In genomic region chr14:34502475-34503324, GRCm38 (mm10) we compare ENCODE assay signal across 9 mouse cellular contexts. TPM values are rescaled to one million over a fixed set of nuclear protein-coding genes. Genes with fewer than 3 reads are reported as not detected.
DNase-seq lines count a peak whose midpoint lies in the region; ATAC-seq and TF ChIP-seq lines count a peak whose summit lies in the region.
"Had no signal": no experiment of that assay in that cellular context is flagged by ENCODE, and none has a peak within 500 bp of the region (broad histone marks: within the 10 kb centered on the region; RNA-seq: fewer than 3 reads in every experiment).

No protein-coding gene starts in this region.

- peak; percentile 91 for ATAC-seq in embryonic facial prominence, embryonic 14.5 days (ENCODE audit: low read depth)
- ATAC-seq in heart, embryonic 11.5 days (replicated peaks; ENCODE audit: insufficient number of reproducible peaks, low FRiP score, low TSS enrichment), result peak; percentile 87
- ATAC-seq in kidney, embryonic 15.5 days (replicated peaks; ENCODE audit: low FRiP score), result peak; percentile 93
- ATAC-seq in limb, embryonic 15.5 days (ENCODE audit: insufficient number of reproducible peaks, low FRiP score, low TSS enrichment, low read depth), result peak; percentile 87
- ATAC-seq in midbrain, postnatal 0 days (ENCODE audit: low FRiP score), result peak; percentile 93

- no peak for TF ChIP-seq CTCF in midbrain, postnatal 0 days (IDR thresholded peaks at IDR 0.05)

- peak overlapping the region; percentile 100 for H3K9ac ChIP-seq in embryonic facial prominence, embryonic 14.5 days (ENCODE audit: low read depth, low read length)
- peak overlapping the region; percentile 100 for H3K9ac ChIP-seq in heart, embryonic 11.5 days (ENCODE audit: low read depth, low read length)
- H3K9ac ChIP-seq in kidney, embryonic 15.5 days, result peak overlapping the region; percentile 93
- H3K9ac ChIP-seq in limb, embryonic 15.5 days, result peak overlapping the region; percentile 97
- peak overlapping the region; percentile 91 for H3K9ac ChIP-seq in midbrain, postnatal 0 days (replicated peaks; ENCODE audit: low read length, poor library complexity, severe bottlenecking)

- no peaks in the 10 kb centered on the region for H3K9me3 ChIP-seq in embryonic facial prominence, embryonic 14.5 days (ENCODE audit: control insufficient read depth, low read length)
- no peaks in the 10 kb centered on the region for H3K9me3 ChIP-seq in heart, embryonic 11.5 days (replicated peaks; ENCODE audit: control insufficient read depth, low read length)
- H3K9me3 ChIP-seq in kidney, embryonic 15.5 days (replicated peaks), result no peaks in the 10 kb centered on the region
- no peaks in the 10 kb centered on the region for H3K9me3 ChIP-seq in limb, embryonic 15.5 days
- H3K9me3 ChIP-seq in midbrain, postnatal 0 days (ENCODE audit: low read length), result no peaks in the 10 kb centered on the region

- peak overlapping the region; percentile 98 for H3K4me3 ChIP-seq in embryonic facial prominence, embryonic 14.5 days (ENCODE audit: low read depth, low read length)
- peak overlapping the region; percentile 95 for H3K4me3 ChIP-seq in heart, embryonic 11.5 days (ENCODE audit: low read depth, low read length)
- H3K4me3 ChIP-seq in kidney, embryonic 15.5 days (replicated peaks), result peak overlapping the region; percentile 93
- peak overlapping the region; percentile 87 for H3K4me3 ChIP-seq in limb, embryonic 15.5 days
- H3K4me3 ChIP-seq in midbrain, postnatal 0 days (ENCODE audit: low read depth, low read length), result peak overlapping the region; percentile 93

- H3K4me1 ChIP-seq in embryonic facial prominence, embryonic 14.5 days (ENCODE audit: control insufficient read depth, insufficient read depth, low read length), result peaks cover 28% of the 10 kb centered on the region
- H3K4me1 ChIP-seq in heart, embryonic 11.5 days (ENCODE audit: control insufficient read depth, insufficient read depth, low read length), result peaks cover 44% of the 10 kb centered on the region
- H3K4me1 ChIP-seq in kidney, embryonic 15.5 days, result peaks cover 28% of the 10 kb centered on the region
- peaks cover 27% of the 10 kb centered on the region for H3K4me1 ChIP-seq in limb, embryonic 15.5 days
- peaks cover 8% of the 10 kb centered on the region; the same call in 1 of the 2 replicates for H3K4me1 ChIP-seq in midbrain, postnatal 0 days (ENCODE audit: insufficient read depth, low read length)

- peak overlapping the region; percentile 65 for H3K4me2 ChIP-seq in embryonic facial prominence, embryonic 14.5 days (ENCODE audit: low read depth, low read length)
- peak overlapping the region; percentile 72 for H3K4me2 ChIP-seq in heart, embryonic 11.5 days
- H3K4me2 ChIP-seq in kidney, embryonic 15.5 days, result peak overlapping the region; percentile 68
- peak overlapping the region; percentile 59 for H3K4me2 ChIP-seq in limb, embryonic 15.5 days
- H3K4me2 ChIP-seq in midbrain, postnatal 0 days (ENCODE audit: low read depth, low read length, poor library complexity, severe bottlenecking), result peak overlapping the region; percentile 72

- WGBS in embryonic facial prominence, embryonic 14.5 days, result 0% methylated on average over 40 of the region's 115 CpGs
- under 1% methylated on average over 86 of the region's 115 CpGs for WGBS in heart, embryonic 11.5 days (ENCODE audit: insufficient replicate concordance)
- under 1% methylated on average over 93 of the region's 115 CpGs for WGBS in kidney, embryonic 15.5 days
- WGBS in limb, embryonic 15.5 days, result under 1% methylated on average over 81 of the region's 115 CpGs
- WGBS in midbrain, postnatal 0 days, result under 1% methylated on average over 51 of the region's 115 CpGs

- H3K36me3 ChIP-seq in embryonic facial prominence, embryonic 14.5 days (ENCODE audit: control insufficient read depth, insufficient read depth, low read length), result no peaks in the 10 kb centered on the region
- no peaks in the 10 kb centered on the region for H3K36me3 ChIP-seq in heart, embryonic 11.5 days (ENCODE audit: control insufficient read depth, insufficient read depth, low read length)
- H3K36me3 ChIP-seq in kidney, embryonic 15.5 days, result no peaks in the 10 kb centered on the region
- H3K36me3 ChIP-seq in limb, embryonic 15.5 days, result no peaks in the 10 kb centered on the region
- no peaks in the 10 kb centered on the region for H3K36me3 ChIP-seq in midbrain, postnatal 0 days (ENCODE audit: insufficient read depth, low read length)
- H3K36me3 ChIP-seq: G1E had no signal

- H3K27me3 ChIP-seq in embryonic facial prominence, embryonic 14.5 days (replicated peaks; ENCODE audit: control insufficient read depth, insufficient read depth, low read length), result no peaks in the 10 kb centered on the region
- no peaks in the 10 kb centered on the region for H3K27me3 ChIP-seq in heart, embryonic 11.5 days (ENCODE audit: control insufficient read depth, insufficient read depth, low read length)
- 0 out of 2 replicates have a peak, but pooled peaks cover 4% of the 10 kb centered on the region for H3K27me3 ChIP-seq in kidney, embryonic 15.5 days
- H3K27me3 ChIP-seq in limb, embryonic 15.5 days, result no peaks in the 10 kb centered on the region
- 0 out of 2 replicates have a peak, but pooled peaks cover 3% of the 10 kb centered on the region for H3K27me3 ChIP-seq in midbrain, postnatal 0 days (ENCODE audit: insufficient read depth, low read length)

- peak overlapping the region; percentile 99 for H3K27ac ChIP-seq in embryonic facial prominence, embryonic 14.5 days (replicated peaks; ENCODE audit: low read depth, low read length)
- H3K27ac ChIP-seq in heart, embryonic 11.5 days (ENCODE audit: low read depth, low read length), result peak overlapping the region; percentile 99
- H3K27ac ChIP-seq in kidney, embryonic 15.5 days, result peak overlapping the region; percentile 98
- peak overlapping the region; percentile 99 for H3K27ac ChIP-seq in limb, embryonic 15.5 days
- H3K27ac ChIP-seq in midbrain, postnatal 0 days (ENCODE audit: low read depth, low read length), result peak overlapping the region; percentile 94

- DNase-seq in 3134 (ENCODE audit: extremely low read depth, insufficient read length, low spot score), result peak; percentile 88
- DNase-seq in adrenal gland, postnatal 36 days, result peak; percentile 92 to 93
- peak; percentile 95 for DNase-seq in embryonic facial prominence, embryonic 14.5 days (ENCODE audit: low spot score)
- peak; percentile 95 for DNase-seq in midbrain, postnatal 0 days (ENCODE audit: low spot score)
- peak; percentile 39 to 74 for DNase-seq in spleen, postnatal 4 days (ENCODE audit: low spot score in 2 of 2)

RNA-seq across cellular contexts. Expression of gene Bmpr1a, which starts 0.4 kb away (rescaled TPM):
- total RNA-seq in adrenal gland, postnatal 36 days (2021), result 10 to 100 TPM; 58.6 to 74.3 TPM
- polyA plus RNA-seq in embryonic facial prominence, embryonic 14.5 days (2014; fragmentation: Nextera tagmentation; extraction: Ambion mirVana), result 65.0 and 68.7 TPM in 2 replicates
- polyA plus RNA-seq in heart, embryonic 11.5 days (2014; fragmentation: Nextera tagmentation; extraction: Ambion mirVana), result 48.1 and 48.5 TPM in 2 replicates
- polyA plus RNA-seq in kidney, embryonic 15.5 days (2015; fragmentation: Nextera tagmentation; extraction: Ambion mirVana), result 47.3 and 47.7 TPM in 2 replicates
- 44.1 and 54.8 TPM in 2 replicates for polyA plus RNA-seq in limb, embryonic 15.5 days (2015; fragmentation: Nextera tagmentation; extraction: Ambion mirVana)
- total RNA-seq in midbrain, postnatal 0 days (2014; rRNA removed), result 42.5 and 50.8 TPM in 2 replicates
- polyA plus RNA-seq in midbrain, postnatal 0 days (2015; fragmentation: Nextera tagmentation; extraction: Ambion mirVana), result 13.9 and 14.0 TPM in 2 replicates
- polyA plus RNA-seq: G1E had no signal

RNA-seq across cellular contexts. Expression of gene 9230112D13Rik, which starts 19.9 kb away (rescaled TPM):
- total RNA-seq in adrenal gland, postnatal 36 days (2021), result not detected
- polyA plus RNA-seq in embryonic facial prominence, embryonic 14.5 days (2014; fragmentation: Nextera tagmentation; extraction: Ambion mirVana), result not detected in 2 replicates
- not detected in 2 replicates for polyA plus RNA-seq in heart, embryonic 11.5 days (2014; fragmentation: Nextera tagmentation; extraction: Ambion mirVana)
- not detected in 2 replicates for polyA plus RNA-seq in kidney, embryonic 15.5 days (2015; fragmentation: Nextera tagmentation; extraction: Ambion mirVana)
- polyA plus RNA-seq in limb, embryonic 15.5 days (2015; fragmentation: Nextera tagmentation; extraction: Ambion mirVana), result not detected in 2 replicates
- not detected in 2 replicates for total RNA-seq in midbrain, postnatal 0 days (2014; rRNA removed)
- polyA plus RNA-seq in midbrain, postnatal 0 days (2015; fragmentation: Nextera tagmentation; extraction: Ambion mirVana), result not detected in 2 replicates
- total RNA-seq: G1E had no signal
- polyA plus RNA-seq: G1E had no signal

Comparison
In these comparisons a context has a peak if more than half of its experiments do, and no peak if none do; other contexts are left out.
1. Peak in every context shown above with its lines: DNase-seq, ATAC-seq, H3K4me3 ChIP-seq and H3K27ac ChIP-seq.